Mouse (Mus musculus) intestine, postnatal 0 days (tissue): ENCODE measurements at regions not wholly inside any gene's neighbourhood (a gene's known extent, or its start where the extent isn't known, plus 50 kb on each side); places are given as distances from the start of the nearest gene placed in this dataset.

Experiments
- ATAC-seq: fragments of 200-750 bp; cut with Nextera tagmentation; 2 replicates; pipeline ENCODE4 v1.8.0; 2017; ENCODE audit warnings: mild to moderate bottlenecking, moderate TSS enrichment, moderate library complexity
- H3K27ac ChIP-seq: fragments of 300-500 bp; sonication (generic); 2 replicates; pipeline ENCODE4 v1.5.1; 2014; ENCODE audit warnings: mild to moderate bottlenecking, low read depth, low read length, moderate library complexity
- H3K27me3 ChIP-seq: fragments of 300-500 bp; sonication (generic); replicated peaks from 2 replicates; pipeline ENCODE4 v1.6.1; 2014; ENCODE audit warnings: low read length, mixed read lengths; ENCODE audit not compliant: control insufficient read depth, insufficient read depth
- H3K36me3 ChIP-seq: fragments of 300-500 bp; sonication (generic); 2 replicates; pipeline ENCODE4 v1.6.1; 2014; ENCODE audit warnings: mild to moderate bottlenecking, moderate library complexity; ENCODE audit not compliant: control insufficient read depth, insufficient read depth
- H3K4me1 ChIP-seq: fragments of 300-500 bp; sonication (generic); replicated peaks from 2 replicates; pipeline ENCODE4 v1.6.1; 2014; ENCODE audit warnings: antibody characterized with exemption, low read length, mixed read lengths; ENCODE audit not compliant: control insufficient read depth, insufficient read depth
- H3K4me2 ChIP-seq: fragments of 300-500 bp; sonication (generic); replicated peaks from 2 replicates; pipeline ENCODE4 v1.6.1; 2014; ENCODE audit warnings: low read depth, mild to moderate bottlenecking, moderate library complexity
- H3K4me3 ChIP-seq: fragments of 300-500 bp; sonication (generic); 2 replicates; pipeline ENCODE4 v1.5.1; 2014; ENCODE audit warnings: low read depth, low read length
- H3K9ac ChIP-seq: fragments of 300-500 bp; sonication (generic); 2 replicates; pipeline ENCODE4 v1.6.1; 2014; ENCODE audit warnings: mild to moderate bottlenecking, low read depth, low read length
- H3K9me3 ChIP-seq: fragments of 300-500 bp; sonication (generic); 2 replicates; pipeline ENCODE4 v1.6.1; 2016; ENCODE audit warnings: mixed run types; ENCODE audit not compliant: control insufficient read depth
- CTCF ChIP-seq: sonication (generic); IDR thresholded peaks from 2 replicates; pipeline ENCODE4 v1.5.1; 2016; ENCODE audit warnings: low read depth, mild to moderate bottlenecking, control low read depth, antibody characterized with exemption, moderate library complexity
- WGBS: fragments of 180-500 bp; shearing (Covaris S2); extraction: QIAGEN DNeasy Blood & Tissue Kit; methylation state at CpG from one replicate; pipeline ENCODE4 v1.1.7; 2014; 5-methylcytosine and 5-hydroxymethylcytosine counted together

GRCm38 (mm10) chr4:105909272-105909671 is 119.6 kb downstream of the Gm12728 start:
- H3K27ac ChIP-seq: no peak overlapping the region

GRCm38 (mm10) chr4:105910666-105911065 is 121.0 kb downstream of the Gm12728 start:
- no peak overlapping the region for H3K9ac ChIP-seq
- no peaks in the 10 kb centered on the region for H3K27me3 ChIP-seq
- no peak overlapping the region for H3K4me2 ChIP-seq
- H3K4me1 ChIP-seq: no peaks in the 10 kb centered on the region
- ATAC-seq: no peak
- no peak overlapping the region for H3K4me3 ChIP-seq
- TF ChIP-seq CTCF: no peak
- no peaks in the 10 kb centered on the region for H3K9me3 ChIP-seq
- 70% methylated on average over 5 of the region's 5 CpGs for WGBS
- H3K36me3 ChIP-seq: no peaks in the 10 kb centered on the region
- H3K27ac ChIP-seq: no peak overlapping the region

More at GRCm38 (mm10) chr4:105909272-105909671, 119.6 kb downstream of the Gm12728 start:
- no peaks in the 10 kb centered on the region for H3K9me3 ChIP-seq
- H3K27me3 ChIP-seq: no peaks in the 10 kb centered on the region
- no peaks in the 10 kb centered on the region for H3K36me3 ChIP-seq
- TF ChIP-seq CTCF: no peak
- 63% methylated on average over 4 of the region's 4 CpGs for WGBS
- H3K4me2 ChIP-seq: no peak overlapping the region
- no peak overlapping the region for H3K4me3 ChIP-seq
- H3K4me1 ChIP-seq: no peaks in the 10 kb centered on the region
- ATAC-seq: no peak
- no peak overlapping the region for H3K9ac ChIP-seq

DNA sequence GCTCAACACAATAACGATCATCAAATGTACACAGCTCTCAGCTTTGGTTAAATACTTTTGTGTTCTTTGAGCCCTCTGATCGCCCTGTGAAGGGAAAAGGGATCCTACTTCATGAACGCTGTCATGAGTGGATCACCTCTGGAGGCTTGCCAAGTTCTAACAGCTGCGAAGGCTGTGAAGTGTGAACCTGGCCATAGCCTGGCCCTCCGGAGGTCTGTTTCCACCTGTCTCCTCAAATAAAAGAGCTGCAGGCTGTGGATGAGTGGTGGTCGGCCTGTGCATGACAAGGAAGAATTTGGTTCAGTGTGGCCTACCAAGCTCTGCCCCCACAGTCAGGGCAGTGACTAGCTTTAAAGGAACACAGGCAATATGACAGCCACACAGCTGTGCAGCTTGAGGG is 122.0 kb downstream of the Gm12728 start:
- Histone ChIP-seq H3K27me3 (no peaks in the 10 kb centered on the region), H3K4me1 (no peaks in the 10 kb centered on the region), H3K9me3 (no peaks in the 10 kb centered on the region), H3K27ac (no peak overlapping the region), H3K4me2 (no peak overlapping the region), H3K36me3 (no peaks in the 10 kb centered on the region), H3K4me3 (no peak overlapping the region), H3K9ac (no peak overlapping the region)
- 71% methylated on average over 6 of the region's 6 CpGs for WGBS
- no peak for TF ChIP-seq CTCF
- ATAC-seq: no peak

DNA sequence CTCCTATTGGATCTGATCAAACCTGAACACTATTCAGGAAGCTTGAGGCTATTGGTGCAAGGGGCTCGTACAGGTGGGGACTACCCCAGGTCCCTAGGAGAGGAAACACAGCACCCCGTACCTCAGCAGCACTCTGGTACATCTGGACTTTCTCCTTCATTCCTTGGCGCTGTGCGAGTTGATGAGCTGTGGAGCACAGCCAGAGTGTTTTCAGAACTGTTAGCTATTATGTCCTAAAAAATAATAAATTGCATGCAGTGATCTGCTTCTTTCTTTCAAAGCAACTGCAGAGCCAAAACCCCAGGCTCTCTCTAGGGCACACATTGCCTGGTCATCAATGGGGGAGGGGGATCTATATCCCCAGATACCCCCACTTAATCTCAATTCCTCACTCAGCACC is 122.6 kb downstream of the Gm12728 start:
- H3K9me3 ChIP-seq: no peaks in the 10 kb centered on the region
- no peak for TF ChIP-seq CTCF

GRCm38 (mm10) chr4:105914996-105915395 is 125.3 kb downstream of the Gm12728 start:
- H3K4me3 ChIP-seq: no peak overlapping the region
- no peaks in the 10 kb centered on the region for H3K4me1 ChIP-seq
- H3K36me3 ChIP-seq: no peaks in the 10 kb centered on the region
- H3K9ac ChIP-seq: no peak overlapping the region
- H3K27ac ChIP-seq: no peak overlapping the region
- no peaks in the 10 kb centered on the region for H3K9me3 ChIP-seq
- no peaks in the 10 kb centered on the region for H3K27me3 ChIP-seq
- ATAC-seq: no peak
- TF ChIP-seq CTCF: peak; percentile 72
- WGBS: 37% methylated on average over 6 of the region's 6 CpGs
- no peak overlapping the region for H3K4me2 ChIP-seq

More for the DNA sequence above, 122.6 kb downstream of the Gm12728 start:
- H3K27ac ChIP-seq: no peak overlapping the region
- no peak for ATAC-seq
- no peak overlapping the region for H3K4me3 ChIP-seq
- H3K4me2 ChIP-seq: no peak overlapping the region
- WGBS: 63% methylated on average over 4 of the region's 4 CpGs
- no peaks in the 10 kb centered on the region for H3K36me3 ChIP-seq
- H3K4me1 ChIP-seq: no peaks in the 10 kb centered on the region
- H3K27me3 ChIP-seq: no peaks in the 10 kb centered on the region
- H3K9ac ChIP-seq: no peak overlapping the region

DNA sequence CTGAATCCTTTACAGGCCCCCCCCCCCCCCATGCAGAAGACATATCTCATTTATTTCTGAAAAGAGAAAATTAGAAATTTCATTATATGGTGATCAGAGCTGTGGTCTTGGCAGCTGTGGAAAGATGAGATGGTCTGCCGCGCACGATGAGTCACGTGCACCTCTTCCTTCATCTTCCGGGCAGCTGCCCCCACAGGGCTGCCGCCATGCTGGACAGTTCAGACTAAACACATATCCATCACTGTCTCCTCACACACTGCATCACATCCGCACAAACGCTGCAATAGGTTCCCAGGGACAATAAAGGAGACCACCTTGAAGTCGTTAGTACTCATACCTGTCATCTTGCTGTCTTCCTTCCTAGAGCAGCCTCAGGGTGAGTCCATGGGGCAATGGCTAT is 126.6 kb downstream of the Gm12728 start:
- H3K4me1 ChIP-seq: no peaks in the 10 kb centered on the region
- 66% methylated on average over 9 of the region's 9 CpGs for WGBS

GRCm38 (mm10) chr4:105924781-105925382 is 135.2 kb downstream of the Gm12728 start:
- Histone ChIP-seq H3K4me2 (no peak overlapping the region), H3K9me3 (no peaks in the 10 kb centered on the region), H3K4me1 (no peaks in the 10 kb centered on the region), H3K27me3 (no peaks in the 10 kb centered on the region), H3K4me3 (no peak overlapping the region), H3K36me3 (no peaks in the 10 kb centered on the region), H3K27ac (no peak overlapping the region), H3K9ac (no peak overlapping the region)
- TF ChIP-seq CTCF: peak; percentile 50
- 76% methylated on average over 6 of the region's 6 CpGs for WGBS
- no peak for ATAC-seq

More for the DNA sequence above, 126.6 kb downstream of the Gm12728 start:
- H3K4me3 ChIP-seq: no peak overlapping the region
- H3K36me3 ChIP-seq: no peaks in the 10 kb centered on the region
- H3K4me2 ChIP-seq: no peak overlapping the region
- H3K9me3 ChIP-seq: no peaks in the 10 kb centered on the region
- H3K27me3 ChIP-seq: no peaks in the 10 kb centered on the region
- no peak overlapping the region for H3K9ac ChIP-seq
- no peak for TF ChIP-seq CTCF
- ATAC-seq: no peak
- H3K27ac ChIP-seq: no peak overlapping the region
